Mouse (Mus musculus) urinary bladder, postnatal 4 days (tissue): ENCODE results near the gene Rybp.

ENCODE experiments used
- DNase-seq, 2 experiments: peaks; one replicate each; pipeline ENCODE4 v3.0.0; 2021 to 2022; ENCODE audit warnings: low spot score in 2 of 2

The Rybp gene

DNA sequence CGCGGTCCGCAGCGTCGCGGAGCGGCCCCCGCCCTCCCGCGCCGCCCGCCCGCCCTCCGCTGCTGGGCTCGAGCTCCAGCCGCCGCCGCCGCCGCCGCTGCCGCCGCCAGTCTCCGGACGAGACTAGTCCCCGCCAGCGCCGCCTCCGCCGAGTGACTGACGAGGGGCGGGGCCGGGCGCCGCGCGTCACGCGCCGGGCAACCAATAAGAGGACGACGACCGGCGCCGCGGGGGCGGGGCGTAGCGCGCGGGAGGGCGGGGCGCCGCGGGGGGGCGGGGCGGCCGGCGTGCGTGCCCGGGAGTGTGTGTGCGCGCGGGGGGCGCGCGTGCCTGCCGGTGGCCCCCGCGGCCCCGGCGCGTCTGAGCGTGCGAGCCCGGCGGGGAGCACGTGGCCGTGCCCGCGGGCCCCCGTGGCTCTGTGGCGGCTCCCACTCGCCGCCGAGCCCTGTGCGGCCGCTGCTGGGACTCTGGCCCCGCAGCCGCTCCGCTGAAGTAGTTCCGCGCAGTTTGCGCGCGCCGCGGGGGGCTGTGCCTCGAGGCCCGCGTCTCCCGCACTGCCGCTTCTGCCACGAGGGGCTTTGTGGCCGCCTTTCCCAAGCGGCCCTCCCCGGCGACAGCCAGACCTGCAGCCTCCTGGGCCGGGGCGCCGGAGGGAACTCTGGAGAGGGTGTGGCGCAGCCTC is at the start of gene Rybp:
Gene Rybp (minus strand): TSS at position 152 of the 682 bp plus-strand sequence.
- DNase-seq = peak; percentile 93 to 94

DNA sequence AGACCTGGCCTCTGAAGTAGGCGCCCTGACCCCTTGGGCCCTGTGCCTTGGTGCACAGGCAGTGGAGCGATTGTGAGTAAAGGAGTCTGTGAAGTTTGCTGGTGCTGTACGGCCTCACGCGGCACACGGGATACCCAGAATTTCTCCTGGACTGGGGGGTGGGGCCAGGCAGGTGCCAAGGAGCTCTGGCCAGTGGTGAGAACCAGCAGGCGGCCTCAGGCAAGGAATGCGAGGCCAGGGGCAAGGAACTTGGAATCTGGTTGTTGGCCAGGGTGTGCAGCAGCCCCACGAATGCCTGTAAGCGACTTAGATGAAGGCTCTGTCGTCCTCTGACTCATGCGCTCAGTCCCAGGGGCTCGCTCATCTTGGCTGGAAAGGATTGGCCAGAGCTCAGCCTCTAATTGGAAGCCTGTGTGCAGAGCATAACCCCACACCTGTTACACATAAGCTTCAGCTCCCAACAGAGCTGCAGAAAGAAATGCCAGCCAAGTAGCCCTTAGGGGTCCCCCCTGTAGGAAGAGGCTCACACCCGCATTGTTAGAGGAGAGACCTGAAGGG is 49.4 kb upstream of the Rybp start:
- no peak for DNase-seq

- DNase-seq = no peak
These were observed 48.3 kb upstream of the Rybp start for GRCm38 (mm10) chr6:100335506-100336144.

DNA sequence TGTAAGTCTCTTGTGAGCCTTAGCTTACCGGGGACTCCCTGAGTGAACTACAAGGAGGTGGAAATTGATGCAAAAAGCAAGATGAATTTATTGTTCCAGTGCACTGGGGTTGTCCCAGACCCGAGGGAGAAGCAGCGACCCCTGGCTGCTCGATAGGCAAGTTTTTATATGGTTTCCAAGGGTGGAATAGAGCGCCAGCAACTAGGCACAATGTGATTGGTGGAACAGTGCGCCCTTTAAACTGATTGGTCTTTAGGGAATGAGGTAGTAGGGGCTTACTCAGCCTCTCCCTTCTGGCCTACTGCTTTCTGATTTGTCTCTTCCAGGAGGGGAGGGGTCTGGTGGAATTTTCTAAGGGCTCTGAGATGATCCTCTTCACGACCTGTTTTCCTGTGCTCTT is 46.5 kb upstream of the Rybp start:
- DNase-seq = no peak

DNA sequence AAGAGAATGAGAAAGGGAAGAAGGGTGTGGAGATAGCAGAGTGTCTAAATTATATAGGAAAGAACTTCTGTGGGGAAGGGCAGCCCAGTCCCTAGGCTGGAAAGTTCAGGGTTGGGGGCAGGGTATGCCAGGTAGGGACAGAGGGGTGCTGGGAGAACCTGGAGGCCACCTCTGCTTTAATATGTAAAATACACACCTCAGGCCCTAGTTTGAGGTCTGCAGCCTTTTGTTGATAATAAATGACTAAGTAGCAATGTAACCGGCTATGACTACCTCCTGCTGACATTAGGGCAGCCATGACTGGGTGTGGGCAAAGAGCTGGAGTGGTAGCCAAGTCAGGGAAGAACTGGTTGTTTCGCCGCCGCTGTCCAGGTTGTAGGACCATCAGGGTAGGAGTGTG is 45.2 kb upstream of the Rybp start:
- no peak for DNase-seq

DNA sequence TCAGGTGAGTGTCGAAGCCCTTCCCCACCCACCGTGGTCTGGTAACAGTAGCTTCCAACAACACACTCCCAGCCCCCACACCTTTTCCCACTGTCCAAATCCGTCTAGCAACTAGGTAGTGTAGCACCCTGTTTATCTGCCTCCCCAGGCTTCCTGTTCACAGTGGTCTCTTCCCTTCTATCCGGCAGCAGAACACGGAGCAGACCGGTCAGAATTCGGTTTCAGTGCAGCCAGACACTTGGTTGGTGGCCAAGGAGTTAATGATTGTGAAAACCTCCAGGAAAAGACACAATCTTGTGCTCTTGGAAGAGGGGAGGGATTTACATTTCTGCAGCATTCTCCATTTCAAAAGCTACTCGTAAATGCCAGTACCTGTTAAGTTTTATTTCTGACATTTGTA is 44.3 kb upstream of the Rybp start:
- DNase-seq = no peak

DNA sequence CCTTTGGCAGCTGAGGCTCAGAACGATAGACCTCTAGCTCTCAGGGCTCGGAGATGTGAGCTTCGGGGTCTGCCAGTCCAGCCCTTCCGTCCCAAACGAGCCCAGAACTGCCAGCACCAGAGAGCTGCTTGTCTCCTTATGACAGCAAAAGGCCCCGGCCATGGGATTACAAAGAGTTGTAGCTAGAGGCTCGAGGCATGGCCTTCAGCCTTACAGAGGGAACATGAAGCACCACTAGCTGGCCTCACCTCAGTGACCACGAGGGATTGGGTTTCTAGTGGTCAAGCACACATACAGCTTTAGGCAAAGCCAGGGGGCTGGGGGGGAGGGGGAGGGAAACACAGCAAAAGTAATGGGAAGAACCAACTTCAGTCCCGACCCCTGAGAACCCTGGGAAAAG is 43.8 kb upstream of the Rybp start:
- no peak for DNase-seq

DNA sequence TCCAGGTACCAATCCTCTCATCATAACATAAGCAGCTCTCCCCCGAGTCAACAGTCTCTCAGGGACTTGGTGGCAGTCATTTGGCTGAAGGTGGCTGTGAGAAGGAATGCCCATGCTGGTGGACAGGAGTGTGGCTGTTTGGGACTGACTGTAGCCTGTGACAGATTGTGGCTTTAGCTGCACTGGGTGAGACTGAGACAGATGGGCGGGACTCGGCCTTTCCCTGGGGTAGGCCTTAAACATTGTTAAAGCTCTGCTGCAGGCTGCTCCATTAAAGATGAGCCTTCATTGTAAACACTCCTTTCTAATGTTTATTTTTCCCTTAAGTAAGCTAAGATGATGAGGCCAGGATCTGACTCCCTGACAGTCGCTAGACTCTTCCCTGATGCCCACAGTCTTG is 42.3 kb upstream of the Rybp start:
- DNase-seq = no peak

- peak; percentile 73 to 84 for DNase-seq
These were observed 39.8 kb upstream of the Rybp start for GRCm38 (mm10) chr6:100327050-100327449.

DNA sequence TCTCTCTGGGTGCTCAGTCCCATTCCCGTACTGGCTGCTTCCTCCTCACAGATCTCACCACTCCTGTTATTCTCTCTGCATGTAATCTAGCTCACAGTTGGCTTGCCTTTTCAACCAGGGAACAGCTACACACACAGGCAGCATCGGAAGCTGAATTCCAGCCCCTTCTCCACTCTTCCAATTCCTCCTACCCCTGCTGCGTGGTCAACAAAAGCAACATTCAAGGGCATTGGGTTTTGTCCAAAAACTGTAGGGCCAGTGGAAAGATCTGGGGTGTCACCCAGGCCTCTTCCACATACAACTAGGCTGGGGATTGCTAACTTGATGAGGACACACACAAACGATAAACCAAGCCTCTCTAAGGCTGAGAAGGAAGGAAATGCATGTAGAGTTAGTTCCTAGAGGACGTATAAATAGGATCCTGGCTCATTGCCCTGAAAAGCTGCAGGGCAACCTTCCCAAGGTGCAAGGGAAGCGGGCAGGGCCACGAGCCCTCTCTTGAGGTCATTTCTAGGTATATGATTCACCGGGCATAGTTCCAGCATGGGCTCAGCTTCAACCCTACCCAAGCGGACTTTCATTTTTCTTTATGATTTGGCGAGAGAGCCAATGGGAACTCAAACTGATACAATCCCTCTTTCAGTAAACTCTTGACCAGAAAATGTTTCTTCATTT is 36.6 kb upstream of the Rybp start:
- DNase-seq = no peak

DNA sequence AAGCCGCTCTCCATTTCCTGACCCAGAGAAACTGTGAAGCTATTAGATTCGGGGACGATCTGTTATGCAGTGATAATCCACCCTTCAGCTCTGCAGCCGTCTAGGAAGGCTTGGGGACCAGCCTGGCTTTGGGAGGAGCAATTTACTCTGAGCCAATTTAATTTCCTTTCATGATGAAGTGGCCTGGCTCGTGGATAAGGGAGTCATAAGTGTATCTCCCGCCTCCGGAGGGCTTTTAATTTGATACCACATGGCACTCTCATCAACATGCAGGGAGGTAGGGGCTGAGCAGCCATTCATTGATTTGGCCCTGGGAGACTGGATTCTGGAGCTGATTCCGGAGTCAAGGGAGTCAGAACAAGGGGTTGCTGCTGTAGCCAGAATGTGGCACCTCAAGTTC is 35.3 kb upstream of the Rybp start:
- DNase-seq = no peak

DNA sequence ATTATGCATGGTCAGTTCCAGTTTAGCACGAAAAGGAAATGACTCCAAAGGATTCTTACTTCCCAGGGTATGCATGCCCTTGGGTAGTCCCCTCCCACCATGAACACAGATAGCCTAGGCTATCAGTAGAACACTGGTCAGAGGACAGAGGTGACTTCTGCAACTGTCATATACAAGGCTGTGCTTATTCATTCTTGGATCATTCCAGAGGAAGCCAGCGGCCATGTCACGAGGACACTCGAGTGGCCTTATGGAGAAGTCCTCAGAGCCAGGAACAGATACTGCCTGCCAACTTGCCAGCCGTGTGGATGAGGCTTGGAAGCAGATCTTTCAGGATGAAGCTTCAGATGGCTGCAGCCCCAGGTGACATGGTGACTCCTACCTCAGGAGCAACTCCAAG is 34.9 kb upstream of the Rybp start:
- no peak for DNase-seq

DNA sequence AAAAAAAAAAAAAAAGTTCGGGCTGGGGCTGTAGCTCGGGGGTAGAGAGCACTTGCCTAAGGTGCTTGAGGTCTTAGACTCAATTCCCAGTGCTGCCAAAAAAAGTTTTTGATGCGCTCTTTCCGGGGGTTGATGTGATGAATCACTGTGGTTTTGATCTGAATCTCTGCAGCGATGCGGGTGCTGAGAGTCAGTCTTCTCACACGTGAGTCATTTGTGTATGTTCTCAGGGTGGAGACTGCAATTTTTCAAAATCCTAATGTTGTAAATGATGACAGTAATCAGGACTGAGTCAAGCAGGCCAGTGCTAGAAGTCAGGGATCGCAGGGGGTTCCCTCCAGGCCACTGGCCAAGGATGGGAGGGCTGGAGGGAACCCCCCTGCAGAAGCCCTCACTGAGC is 26.9 kb upstream of the Rybp start:
- no peak for DNase-seq

GRCm38 (mm10) chr6:100311167-100311566 is 23.9 kb upstream of the Rybp start:
- no peak for DNase-seq

DNA sequence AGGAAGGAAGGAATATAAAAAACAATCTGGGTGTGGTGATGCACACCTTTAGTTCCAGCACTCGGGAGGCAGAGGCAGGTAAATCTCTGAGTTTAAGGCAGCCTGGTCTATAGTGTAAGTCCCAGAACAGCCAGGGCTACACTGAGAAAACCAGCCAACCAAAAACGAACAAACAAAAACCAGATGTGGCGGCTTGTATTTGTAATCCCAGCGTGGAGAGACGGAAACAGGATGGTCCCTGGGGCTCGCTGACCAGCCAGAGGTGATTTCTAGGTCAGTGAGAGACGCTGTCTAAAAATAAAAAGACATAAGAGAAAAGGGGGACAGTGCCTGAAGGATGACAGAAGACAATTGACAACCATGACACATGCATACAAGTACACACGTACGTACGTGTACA is 17.5 kb upstream of the Rybp start:
- no peak for DNase-seq

GRCm38 (mm10) chr6:100301410-100302108 is 14.3 kb upstream of the Rybp start:
- DNase-seq = no peak

DNA sequence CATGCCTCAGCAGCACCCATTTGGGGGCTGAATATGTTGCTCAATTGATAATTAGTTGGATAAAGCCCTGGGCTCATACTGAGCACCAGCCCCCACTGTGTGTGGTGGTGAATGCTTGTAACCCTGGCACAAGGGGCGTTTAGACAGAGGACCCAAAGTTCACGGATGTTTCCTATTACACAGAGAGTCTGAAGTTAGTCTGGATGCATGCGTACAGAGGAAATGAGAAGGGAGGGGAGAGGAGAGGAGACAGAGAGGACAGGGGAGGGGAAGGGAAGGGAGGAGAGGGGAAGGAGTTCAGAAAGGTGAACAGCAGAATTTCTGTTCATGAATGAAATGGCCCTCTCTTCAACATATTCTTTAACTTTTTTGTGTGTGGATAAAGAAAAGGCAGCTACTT is 13.5 kb upstream of the Rybp start:
- no peak for DNase-seq

GRCm38 (mm10) chr6:100298945-100299344 is 11.7 kb upstream of the Rybp start:
- peak in 1 of 2 experiments; percentile 58 for DNase-seq

DNA sequence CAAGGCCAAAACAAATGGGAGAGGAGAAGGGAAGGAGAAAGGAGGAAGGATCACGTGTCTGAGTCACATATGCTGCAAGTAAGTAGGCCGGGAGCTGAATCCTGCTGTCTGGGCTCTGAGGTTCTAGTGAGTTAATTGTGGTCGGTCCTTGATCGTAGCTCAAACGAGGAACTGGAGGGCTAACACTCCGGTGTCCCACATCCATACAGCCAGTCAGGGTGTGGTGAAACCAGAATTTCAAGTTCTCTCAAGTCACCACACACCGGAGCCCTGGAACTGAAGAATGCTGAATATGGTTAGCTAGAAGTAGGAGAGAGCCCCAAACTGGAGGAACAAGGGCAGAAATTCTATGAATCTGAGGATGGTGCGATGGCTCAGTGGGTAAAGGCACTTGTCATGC is 10.3 kb upstream of the Rybp start:
- no peak for DNase-seq

- peak in 1 of 2 experiments; percentile 50 for DNase-seq
These were observed 5.1 kb upstream of the Rybp start for GRCm38 (mm10) chr6:100292411-100292810.

DNA sequence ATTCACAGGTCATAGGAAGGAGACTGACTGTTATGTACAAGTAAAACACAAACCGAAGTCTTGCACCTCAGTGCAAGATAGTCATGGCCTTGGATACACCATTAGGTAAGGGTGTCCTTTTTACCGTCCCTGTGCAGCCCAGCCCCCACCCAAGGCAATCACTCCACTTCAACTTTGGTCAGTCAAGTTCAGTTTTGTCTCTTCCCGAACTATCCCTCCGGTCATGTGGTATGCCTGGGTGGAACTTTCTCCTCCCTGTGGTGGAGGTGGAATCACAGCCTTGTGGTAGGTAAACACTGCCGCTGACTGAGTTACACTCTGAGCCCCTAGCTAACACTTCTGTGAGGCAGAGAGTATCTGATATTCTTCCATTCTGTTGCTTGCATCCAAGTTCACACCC is 1.8 kb upstream of the Rybp start:
- DNase-seq = peak in 1 of 2 experiments; percentile 49

GRCm38 (mm10) chr6:100288730-100289035 is 1.4 kb upstream of the Rybp start:
- no peak for DNase-seq
